Mouse (Mus musculus) telencephalon, adult 2 months (tissue): ENCODE measurements around the gene 1110025L11Rik.
"Not testable (repeated sequence)": the region's sequence is repeated elsewhere in the genome, so short reads cannot be mapped to it uniquely, and the experiment has no call there.

Experiments used
- DNase-seq: peaks from one replicate; pipeline ENCODE4 v3.0.0-alpha.2; 2011; ENCODE audit warnings: low read depth, low spot score

1110025L11Rik gene

DNA sequence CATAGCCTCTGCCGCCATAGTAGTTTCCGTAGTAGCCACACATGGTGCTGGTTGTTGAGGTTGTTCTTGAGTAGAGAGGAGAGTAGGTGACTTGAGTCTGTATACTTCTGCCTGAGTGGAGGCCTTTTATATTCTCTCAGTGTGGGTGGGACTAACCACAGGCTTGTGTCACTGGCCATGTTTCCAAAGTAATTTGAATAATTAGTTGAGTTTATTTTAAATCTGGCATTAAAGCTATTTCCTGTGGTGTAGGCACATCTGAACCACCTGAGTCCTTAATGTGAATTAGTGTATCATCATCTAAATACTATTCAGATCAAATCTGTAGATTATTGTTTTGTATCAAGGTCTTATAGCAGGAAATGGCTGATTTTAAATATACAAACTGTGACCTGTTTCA lies at the start of gene 1110025L11Rik:
1110025L11Rik (minus strand) TSS at position 101 of the 400 bp plus-strand sequence.
- not testable (repeated sequence) for DNase-seq

DNA sequence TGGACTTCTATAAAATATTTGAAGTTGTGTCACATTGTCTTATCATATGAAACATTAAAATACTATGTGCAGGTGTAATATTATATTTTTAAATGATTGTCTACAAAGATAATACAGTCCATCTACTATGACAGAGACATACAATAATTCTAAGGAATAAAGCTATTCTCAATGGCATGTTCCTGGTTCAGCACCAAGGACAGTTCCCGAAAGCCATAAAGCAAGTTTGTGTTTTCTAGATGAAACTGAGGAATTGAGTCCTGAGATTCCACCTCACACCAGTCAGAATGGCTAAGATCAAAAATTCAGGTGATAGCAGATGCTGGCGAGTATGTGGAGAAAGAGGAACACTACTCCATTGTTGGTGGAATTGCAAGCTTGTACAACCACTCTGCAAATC lies 7.2 kb upstream of the 1110025L11Rik start:
- not testable (repeated sequence) for DNase-seq

DNA sequence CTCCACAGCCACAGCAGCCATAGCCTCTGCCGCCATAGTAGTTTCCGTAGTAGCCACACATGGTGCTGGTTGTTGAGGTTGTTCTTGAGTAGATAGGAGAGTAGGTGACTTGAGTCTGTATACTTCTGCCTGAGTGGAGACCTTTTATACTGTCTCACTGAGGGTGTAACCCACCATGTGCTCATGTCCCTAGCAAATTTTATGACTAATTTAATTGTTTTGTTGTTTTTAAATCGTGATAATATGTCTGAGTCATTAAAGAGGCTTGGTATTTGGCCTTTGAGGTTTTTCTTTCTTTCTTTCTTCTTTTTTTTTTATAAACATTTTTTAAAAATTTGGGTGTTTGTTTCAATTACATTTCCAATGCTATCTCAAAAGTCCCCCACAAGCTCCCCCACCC lies 16.0 kb downstream of the 1110025L11Rik start, which contains the start of gene Krtap6-5:
Krtap6-5 (minus strand) TSS at position 101 of the 400 bp plus-strand sequence.
- no peak for DNase-seq

DNA sequence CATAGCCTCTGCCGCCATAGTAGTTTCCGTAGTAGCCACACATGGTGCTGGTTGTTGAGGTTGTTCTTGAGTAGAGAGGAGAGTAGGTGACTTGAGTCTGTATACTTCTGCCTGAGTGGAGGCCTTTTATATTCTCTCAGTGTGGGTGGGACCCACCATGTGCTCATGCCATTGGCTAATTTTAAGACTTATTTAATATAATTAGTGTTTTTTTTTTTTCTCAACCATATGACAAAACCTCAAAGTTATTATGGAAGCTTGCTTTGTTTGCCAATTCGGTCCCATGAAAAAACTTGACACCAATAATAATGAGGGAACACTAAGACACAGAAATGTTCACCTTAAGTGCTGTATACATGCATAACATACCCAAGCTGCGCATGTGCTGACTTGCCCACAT lies 22.4 kb downstream of the 1110025L11Rik start, which contains the start of gene Gm10228:
Gm10228 (minus strand) TSS at position 101 of the 400 bp plus-strand sequence.
- not testable (repeated sequence) for DNase-seq

DNA sequence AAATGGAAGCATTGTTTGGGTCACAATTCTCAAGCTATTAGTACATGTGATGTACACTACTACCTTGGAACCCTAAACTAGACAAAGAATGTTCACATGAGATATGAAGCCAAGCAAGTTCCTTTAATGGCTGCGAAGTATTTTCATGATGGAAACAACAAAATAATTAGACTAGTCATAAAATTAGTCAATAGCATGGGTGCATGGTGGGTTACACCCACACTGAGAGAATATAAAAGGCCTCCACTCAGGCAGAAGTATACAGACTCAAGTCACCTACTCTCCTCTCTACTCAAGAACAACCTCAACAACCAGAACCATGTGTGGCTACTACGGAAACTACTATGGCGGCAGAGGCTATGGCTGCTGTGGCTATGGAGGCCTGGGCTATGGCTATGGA lies 32.4 kb downstream of the 1110025L11Rik start, which contains the start of gene Krtap6-1:
Krtap6-1 (plus strand) TSS at position 301 of the 400 bp plus-strand sequence.
- DNase-seq: not testable (repeated sequence)

DNA sequence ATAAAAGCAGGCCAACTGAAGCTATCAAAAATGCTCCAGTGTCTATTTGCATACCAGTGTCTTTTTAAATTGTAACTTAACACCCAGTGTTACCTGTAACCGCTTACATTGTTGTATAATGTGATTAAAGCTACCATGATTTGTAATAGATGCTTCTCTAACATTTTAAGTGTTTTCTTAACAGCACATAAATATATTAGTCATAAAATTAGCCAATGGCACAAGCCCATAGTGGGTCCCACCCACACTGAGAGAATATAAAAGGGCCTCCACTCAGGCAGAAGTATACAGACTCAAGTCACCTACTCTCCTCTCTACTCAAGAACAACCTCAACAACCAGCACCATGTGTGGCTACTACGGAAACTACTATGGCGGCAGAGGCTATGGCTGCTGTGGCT lies 48.8 kb downstream of the 1110025L11Rik start, which contains the start of gene Gm10229:
Gm10229 (plus strand) TSS at position 301 of the 400 bp plus-strand sequence.
- DNase-seq: not testable (repeated sequence)

DNA sequence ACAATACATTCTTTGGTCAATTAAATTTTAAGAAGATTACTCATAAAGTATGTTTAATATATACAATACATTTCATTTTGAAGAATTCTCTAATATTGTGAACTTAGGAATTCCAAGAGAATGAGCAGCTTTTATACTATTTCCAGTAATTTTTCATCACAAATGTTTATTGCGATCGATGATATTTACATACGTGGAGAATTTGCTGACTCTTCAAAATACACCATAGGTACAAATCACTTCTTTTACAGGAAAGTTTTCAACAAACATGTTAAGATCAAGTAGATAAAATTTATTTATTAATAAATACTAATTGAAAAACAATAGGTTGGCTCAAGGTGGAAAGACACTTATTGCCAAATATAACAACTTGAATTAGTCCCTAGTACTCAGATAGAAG lies 49.8 kb downstream of the 1110025L11Rik start:
- DNase-seq: no peak
